Mouse (Mus musculus) embryonic fibroblast, embryonic 13.5 days (primary cell): Measurements from ENCODE around the gene Syna.

Experiments
- CTCF ChIP-seq: IDR thresholded peaks from 2 replicates; pipeline ENCODE4 v1.5.1; 2011; ENCODE audit warnings: mild to moderate bottlenecking, control low read depth, low read length, moderate library complexity, borderline replicate concordance; ENCODE audit not compliant: insufficient read depth
- POLR2A ChIP-seq: IDR thresholded peaks from 2 replicates; pipeline ENCODE4 v1.6.1; 2011; ENCODE audit warnings: low read depth, mild to moderate bottlenecking, control low read depth, low read length, moderate library complexity

DNA sequence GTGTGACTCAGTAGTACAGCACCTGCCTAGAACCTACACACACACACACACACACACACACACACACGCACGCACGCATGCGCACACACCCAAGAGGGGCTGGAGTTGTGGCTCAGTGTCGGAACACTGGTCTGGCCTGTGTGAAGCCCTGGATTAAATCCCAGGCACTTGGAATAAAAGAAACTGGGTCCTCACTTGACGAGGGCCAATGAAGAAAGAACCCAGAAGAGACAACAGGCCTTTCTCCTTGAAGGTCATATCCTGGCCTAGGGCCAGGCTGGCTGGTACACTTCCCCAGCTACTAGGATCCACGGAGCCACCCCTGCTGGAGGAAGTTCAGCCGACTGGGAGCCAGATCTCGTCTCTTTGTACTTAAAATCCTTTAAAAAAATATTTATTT lies 28.4 kb downstream of the Syna start:
- TF ChIP-seq CTCF = no peak
- no peak for TF ChIP-seq POLR2A
